Mouse (Mus musculus): ENCODE measurements around the gene Ednrb. TPM values are rescaled to one million over a fixed set of nuclear protein-coding genes. Genes with fewer than 3 reads are reported as not detected.

Gene Ednrb
- polyA plus RNA-seq (2011; ENCODE audit: insufficient read length, low read depth, missing spikeins), result 5.4 and 11.4 TPM in 2 replicates

DNA sequence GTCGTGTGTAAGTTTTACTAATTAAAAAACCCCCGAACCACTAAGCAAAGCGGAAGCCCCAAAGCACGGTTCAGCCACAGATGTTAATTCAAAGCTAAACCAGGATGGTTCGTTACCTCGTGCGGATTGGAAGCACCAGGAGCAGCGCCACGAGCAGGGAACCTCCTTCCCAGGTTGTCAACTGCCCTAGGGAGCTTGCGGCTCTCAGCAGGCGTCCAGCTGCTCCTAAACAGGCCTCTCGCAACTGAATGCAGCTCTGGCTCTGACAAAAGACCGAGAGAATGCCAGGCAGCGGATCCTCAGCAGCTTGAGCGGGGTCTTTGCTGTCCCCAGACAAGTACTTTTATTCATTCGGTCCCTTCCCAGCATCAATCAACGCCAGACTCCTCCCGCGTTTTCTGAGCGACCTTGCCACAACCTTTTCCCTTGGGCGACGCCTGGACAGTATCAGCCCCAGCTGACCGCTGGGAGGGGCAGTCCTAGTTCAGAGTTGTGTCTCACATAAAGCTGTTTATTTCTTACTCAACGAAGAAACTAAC, at the start of gene Ednrb:
Ednrb (minus strand) TSS at position 392 of the 539 bp plus-strand sequence.
- TF ChIP-seq POLR2A (IDR thresholded peaks at IDR 0.05; ENCODE audit: low read depth, low read length) (no peak), CTCF (IDR thresholded peaks at IDR 0.05; ENCODE audit: borderline replicate concordance, insufficient read depth, low read length) (no peak)
- Histone ChIP-seq H3K27ac (ENCODE audit: insufficient read depth, low read length) (no peak within 1 kb of the TSS), H3K4me1 (ENCODE audit: control insufficient read depth, insufficient read depth, low read length) (no peaks in the 10 kb centered on the region), H3K4me3 (ENCODE audit: insufficient read depth, low read length) (peak within 1 kb of the TSS; percentile 35)

GRCm38 (mm10) chr14:103892411-103892938, 48.3 kb upstream of the Ednrb start:
- TF ChIP-seq CTCF (IDR thresholded peaks at IDR 0.05; ENCODE audit: borderline replicate concordance, insufficient read depth, low read length) (no peak), POLR2A (IDR thresholded peaks at IDR 0.05; ENCODE audit: low read depth, low read length) (no peak)
- Histone ChIP-seq H3K27ac (ENCODE audit: insufficient read depth, low read length) (no peak overlapping the region), H3K4me3 (ENCODE audit: insufficient read depth, low read length) (no peak overlapping the region), H3K4me1 (ENCODE audit: control insufficient read depth, insufficient read depth, low read length) (no peaks in the 10 kb centered on the region)

- H3K4me3 ChIP-seq (ENCODE audit: insufficient read depth, low read length), result no peak overlapping the region
- no peaks in the 10 kb centered on the region for H3K4me1 ChIP-seq (ENCODE audit: control insufficient read depth, insufficient read depth, low read length)
- H3K27ac ChIP-seq (ENCODE audit: insufficient read depth, low read length), result no peak overlapping the region
- TF ChIP-seq CTCF (IDR thresholded peaks at IDR 0.05; ENCODE audit: borderline replicate concordance, insufficient read depth, low read length) (no peak), POLR2A (IDR thresholded peaks at IDR 0.05; ENCODE audit: low read depth, low read length) (no peak)
Observed at GRCm38 (mm10) chr14:103890761-103891160, 46.6 kb upstream of the Ednrb start.

DNA sequence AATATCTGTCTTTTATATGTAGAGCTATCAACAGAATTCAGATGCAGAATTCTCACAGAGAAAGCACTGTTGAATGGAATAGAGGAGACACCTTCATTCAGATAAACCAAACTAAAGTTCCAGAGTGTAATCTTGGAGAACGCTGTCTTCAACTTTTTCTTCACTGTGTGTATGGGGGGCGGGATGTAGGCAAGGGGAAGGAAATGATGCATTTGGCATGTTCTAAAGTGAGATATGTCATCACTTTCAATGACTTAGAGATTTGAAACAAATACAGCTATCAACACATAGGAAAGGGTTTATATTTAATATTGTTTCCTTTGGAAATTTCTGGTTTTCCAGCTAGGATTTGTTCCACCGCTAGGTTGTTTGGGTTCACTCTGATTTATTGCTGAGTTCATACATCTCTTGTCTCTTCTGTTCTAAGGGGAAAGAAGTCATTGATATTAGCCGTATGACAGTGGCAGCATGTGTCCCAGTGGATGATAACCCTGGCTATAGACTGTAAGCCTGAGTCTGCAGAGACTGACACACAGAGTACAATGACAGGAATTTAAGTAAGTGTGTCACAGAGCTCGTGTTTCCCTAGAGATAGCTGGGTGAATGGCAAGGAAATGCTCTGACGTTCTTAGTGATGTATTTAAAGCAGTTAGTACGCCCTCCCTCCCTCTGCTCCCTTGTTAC, 40.8 kb upstream of the Ednrb start:
- H3K4me3 ChIP-seq (ENCODE audit: insufficient read depth, low read length), result no peak overlapping the region
- no peak overlapping the region for H3K27ac ChIP-seq (ENCODE audit: insufficient read depth, low read length)
- TF ChIP-seq CTCF (IDR thresholded peaks at IDR 0.05; ENCODE audit: borderline replicate concordance, insufficient read depth, low read length) (no peak), POLR2A (IDR thresholded peaks at IDR 0.05; ENCODE audit: low read depth, low read length) (no peak)
- H3K4me1 ChIP-seq (ENCODE audit: control insufficient read depth, insufficient read depth, low read length), result no peaks in the 10 kb centered on the region

DNA sequence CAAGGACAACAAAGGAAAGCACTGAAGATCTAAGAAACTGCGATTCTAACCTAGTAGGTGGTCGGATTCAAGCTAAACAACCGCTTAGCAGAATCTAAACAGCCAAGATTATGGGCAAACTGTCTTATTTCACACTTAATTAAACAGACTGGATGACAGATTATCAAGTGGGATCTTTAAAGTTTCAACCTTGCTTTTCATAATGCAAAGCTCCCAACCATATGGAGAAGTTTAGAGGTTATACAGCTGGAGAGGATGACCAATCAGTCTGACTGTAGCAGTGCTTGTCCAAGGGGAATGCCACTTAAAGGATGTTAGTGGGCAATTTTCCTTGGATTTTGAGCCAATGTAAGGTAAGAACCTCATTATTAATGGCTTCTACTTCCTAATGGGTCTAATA, 38.7 kb upstream of the Ednrb start:
- H3K4me1 ChIP-seq (ENCODE audit: control insufficient read depth, insufficient read depth, low read length), result no peaks in the 10 kb centered on the region
- H3K4me3 ChIP-seq (ENCODE audit: insufficient read depth, low read length), result no peak overlapping the region
- H3K27ac ChIP-seq (ENCODE audit: insufficient read depth, low read length), result no peak overlapping the region
- no peak for TF ChIP-seq CTCF (IDR thresholded peaks at IDR 0.05; ENCODE audit: borderline replicate concordance, insufficient read depth, low read length)
- TF ChIP-seq POLR2A (IDR thresholded peaks at IDR 0.05; ENCODE audit: low read depth, low read length), result no peak

DNA sequence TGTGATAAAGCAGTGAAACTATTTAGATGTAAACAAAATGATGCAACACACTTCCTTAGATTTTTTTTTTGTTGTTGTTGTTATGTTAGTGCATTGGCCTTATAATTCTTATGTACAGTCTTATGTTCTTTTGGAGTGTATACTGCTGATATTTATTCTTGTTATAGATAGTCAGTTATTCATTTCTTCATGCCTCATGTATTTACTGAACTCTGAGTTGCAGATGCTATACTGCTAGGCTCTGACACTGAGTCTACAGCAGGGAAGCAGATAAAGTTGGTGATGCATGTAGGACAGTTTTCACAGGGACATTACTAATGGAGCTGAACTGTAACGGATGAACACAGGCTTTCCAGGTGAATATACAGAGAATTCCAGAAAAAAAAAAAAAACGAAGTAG, 32.9 kb upstream of the Ednrb start:
- Histone ChIP-seq H3K27ac (ENCODE audit: insufficient read depth, low read length) (no peak overlapping the region), H3K4me1 (ENCODE audit: control insufficient read depth, insufficient read depth, low read length) (no peaks in the 10 kb centered on the region), H3K4me3 (ENCODE audit: insufficient read depth, low read length) (no peak overlapping the region)
- TF ChIP-seq POLR2A (IDR thresholded peaks at IDR 0.05; ENCODE audit: low read depth, low read length) (no peak), CTCF (IDR thresholded peaks at IDR 0.05; ENCODE audit: borderline replicate concordance, insufficient read depth, low read length) (no peak)

DNA sequence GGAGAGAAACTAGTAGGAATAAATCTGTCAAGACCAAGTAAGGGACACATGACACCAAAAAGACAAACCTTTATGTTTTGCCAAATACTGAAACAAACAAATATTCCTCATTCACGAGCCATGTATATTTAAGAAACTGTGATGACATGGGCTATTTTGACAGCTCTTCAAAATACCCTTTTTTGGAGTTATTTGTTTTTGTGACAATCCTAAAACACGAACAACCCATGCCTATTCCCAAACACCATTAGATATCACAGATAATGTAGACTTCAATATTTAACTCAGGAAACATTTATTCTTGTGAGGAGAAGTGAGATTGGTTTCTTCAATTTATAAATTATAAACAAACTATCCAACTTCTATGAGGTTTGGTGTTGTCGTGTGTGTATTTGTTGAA, 32.4 kb upstream of the Ednrb start:
- H3K27ac ChIP-seq (ENCODE audit: insufficient read depth, low read length), result no peak overlapping the region
- H3K4me3 ChIP-seq (ENCODE audit: insufficient read depth, low read length), result no peak overlapping the region
- no peaks in the 10 kb centered on the region for H3K4me1 ChIP-seq (ENCODE audit: control insufficient read depth, insufficient read depth, low read length)
- TF ChIP-seq POLR2A (IDR thresholded peaks at IDR 0.05; ENCODE audit: low read depth, low read length) (no peak), CTCF (IDR thresholded peaks at IDR 0.05; ENCODE audit: borderline replicate concordance, insufficient read depth, low read length) (no peak)

- Histone ChIP-seq H3K4me1 (ENCODE audit: control insufficient read depth, insufficient read depth, low read length) (no peaks in the 10 kb centered on the region), H3K4me3 (ENCODE audit: insufficient read depth, low read length) (no peak overlapping the region), H3K27ac (ENCODE audit: insufficient read depth, low read length) (no peak overlapping the region)
- TF ChIP-seq POLR2A (IDR thresholded peaks at IDR 0.05; ENCODE audit: low read depth, low read length) (no peak), CTCF (IDR thresholded peaks at IDR 0.05; ENCODE audit: borderline replicate concordance, insufficient read depth, low read length) (no peak)
Observed at GRCm38 (mm10) chr14:103866636-103867035, 22.4 kb upstream of the Ednrb start.

- Histone ChIP-seq H3K27ac (ENCODE audit: insufficient read depth, low read length) (no peak overlapping the region), H3K4me3 (ENCODE audit: insufficient read depth, low read length) (no peak overlapping the region), H3K4me1 (ENCODE audit: control insufficient read depth, insufficient read depth, low read length) (no peaks in the 10 kb centered on the region)
- TF ChIP-seq CTCF (IDR thresholded peaks at IDR 0.05; ENCODE audit: borderline replicate concordance, insufficient read depth, low read length) (no peak), POLR2A (IDR thresholded peaks at IDR 0.05; ENCODE audit: low read depth, low read length) (no peak)
Observed at GRCm38 (mm10) chr14:103865226-103865625, 21.0 kb upstream of the Ednrb start.
